Comparison of ENCODE assay signal across 8 mouse cellular contexts in the genomic region with DNA sequence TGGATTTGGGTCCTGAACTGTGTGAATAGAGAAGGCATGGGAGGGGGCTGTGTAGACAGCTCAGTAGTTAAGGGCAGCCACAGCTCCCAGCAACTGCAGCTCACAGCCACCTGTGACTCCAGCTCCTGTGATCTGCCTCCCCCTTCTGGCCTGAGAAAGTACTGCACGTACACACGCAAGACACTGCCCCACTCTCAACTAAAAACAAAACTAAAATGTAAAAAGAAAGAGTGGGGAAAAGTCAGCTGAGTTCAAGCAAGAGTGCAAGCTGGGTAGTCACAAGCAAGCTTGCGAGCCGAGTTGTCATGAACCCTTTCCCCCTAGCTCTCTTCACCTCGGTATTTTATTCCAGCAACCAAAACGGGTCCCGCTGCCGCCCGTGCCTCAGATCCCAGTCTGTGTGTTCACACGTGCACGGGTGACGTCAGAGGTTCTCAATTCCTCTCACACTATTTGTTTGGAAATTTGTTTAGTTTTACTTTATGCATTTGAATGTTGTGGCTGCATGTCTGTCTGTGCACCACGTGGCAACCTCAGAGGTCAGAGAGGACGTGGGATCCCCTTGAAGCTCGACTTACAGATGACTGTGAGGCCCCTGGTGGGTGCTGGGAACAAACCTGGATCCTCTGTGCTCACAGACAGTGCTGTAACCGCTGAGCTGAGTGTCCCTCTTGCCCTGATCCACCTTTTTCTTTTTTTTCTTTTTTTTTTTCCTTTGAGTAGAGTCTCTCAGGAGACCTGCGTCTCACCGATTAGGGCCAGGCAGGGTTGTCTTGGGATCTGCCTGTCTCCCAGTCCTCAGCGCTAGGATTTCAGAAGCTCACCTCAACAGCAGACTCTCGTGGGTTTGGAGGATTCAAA. TPM values are rescaled to one million over a fixed set of nuclear protein-coding genes. Genes with fewer than 3 reads are reported as not detected.
DNase-seq lines count a peak whose midpoint lies in the region; ATAC-seq lines count a peak whose summit lies in the region.

No protein-coding gene starts in this region.

- peaks cover 81% of the 10 kb centered on the region for H3K27me3 ChIP-seq in hindbrain, embryonic 13.5 days

- no peak overlapping the region for H3K27ac ChIP-seq in hindbrain, embryonic 13.5 days

- WGBS in hindbrain, embryonic 13.5 days: 14% methylated on average over 20 of the region's 20 CpGs

- no peaks in the 10 kb centered on the region for H3K9me3 ChIP-seq in hindbrain, embryonic 13.5 days

- H3K9ac ChIP-seq in hindbrain, embryonic 13.5 days: peak overlapping the region; percentile 35; the same call in 1 of the 2 replicates

- ATAC-seq in hindbrain, embryonic 13.5 days (ENCODE audit: low FRiP score): no peak

- H3K4me3 ChIP-seq in hindbrain, embryonic 13.5 days: 0 out of 2 replicates have a peak overlapping the region, but pooled peaks have one; percentile 17

- peaks cover 15% of the 10 kb centered on the region for H3K4me1 ChIP-seq in hindbrain, embryonic 13.5 days (replicated peaks)

- H3K4me2 ChIP-seq in hindbrain, embryonic 13.5 days: peak overlapping the region; percentile 42

- peak; percentile 54 for DNase-seq in MEL-GATA-1-ER (ENCODE audit: extremely low read depth, low read depth)
- peak; percentile 64 for DNase-seq in cerebellum, adult 9-11 months
- peak; percentile 30 to 75 for DNase-seq in frontal cortex, postnatal 14 days (ENCODE audit: low spot score in 2 of 2)
- DNase-seq in layer of hippocampus, postnatal 14 days (ENCODE audit: low spot score in 2 of 2): peak; percentile 73 to 77
- DNase-seq in lung, postnatal 14 days: peak; percentile 92
- DNase-seq in ovary, postnatal 36 days (ENCODE audit: low spot score): peak; percentile 73
- peak; percentile 90 for DNase-seq in thymus, postnatal 14 days

- no peaks in the 10 kb centered on the region for H3K36me3 ChIP-seq in hindbrain, embryonic 13.5 days

RNA-seq across cellular contexts. Expression of a gene that starts 15.0 kb away (rescaled TPM):
- 2.1 and 2.5 TPM in 2 replicates for polyA plus RNA-seq in hindbrain, embryonic 13.5 days (2015; fragmentation: Nextera tagmentation; extraction: Ambion mirVana)
- not detected for total RNA-seq in layer of hippocampus, postnatal 14 days (2021)

RNA-seq across cellular contexts. Expression of a gene that starts 29.3 kb away (rescaled TPM):
- polyA plus RNA-seq in hindbrain, embryonic 13.5 days (2015; fragmentation: Nextera tagmentation; extraction: Ambion mirVana): 1.2 and 1.3 TPM in 2 replicates
- total RNA-seq in layer of hippocampus, postnatal 14 days (2021): under 1 TPM; 0.21 TPM

RNA-seq across cellular contexts. Expression of a gene that starts 51.7 kb away (rescaled TPM):
- polyA plus RNA-seq in hindbrain, embryonic 13.5 days (2015; fragmentation: Nextera tagmentation; extraction: Ambion mirVana): 28.8 and 31.3 TPM in 2 replicates
- total RNA-seq in layer of hippocampus, postnatal 14 days (2021): 10 to 100 TPM; 47.0 to 50.5 TPM
